Mouse (Mus musculus): Measurements from ENCODE around the gene Prdx2. TPM values are rescaled to one million over a fixed set of nuclear protein-coding genes. Genes with fewer than 3 reads are reported as not detected.

The Prdx2 gene
- total and polyA plus RNA-seq, 3 experiments = 464 to 662 (median 591) TPM

- WGBS = 43% methylated on average over 3 of the region's 3 CpGs
- no peak overlapping the region for H3K4me3 ChIP-seq
- H3K27ac ChIP-seq = no peak overlapping the region
- H3K9ac ChIP-seq (ENCODE audit: low read depth, low read length) = no peak overlapping the region
- H3K79me2 ChIP-seq (replicated peaks; ENCODE audit: control insufficient read depth, insufficient read depth, low read length) = no peaks in the 10 kb centered on the region
- H3K4me1 ChIP-seq (ENCODE audit: control insufficient read depth, insufficient read depth, low read length) = peaks cover 19% of the 10 kb centered on the region
- no peaks in the 10 kb centered on the region for H3K27me3 ChIP-seq (ENCODE audit: control insufficient read depth, insufficient read depth, low read length)
- intact Hi-C loops (cut with DNase I) = no loop called here
- no peak for DNase-seq
- H3K36me3 ChIP-seq (ENCODE audit: control insufficient read depth, insufficient read depth, low read length) = no peaks in the 10 kb centered on the region
- no peak for TF ChIP-seq POLR2A (IDR thresholded peaks at IDR 0.05; ENCODE audit: insufficient read depth, low read depth, low read length)
- TF ChIP-seq EP300 (IDR thresholded peaks at IDR 0.05; ENCODE audit: insufficient read depth, low read depth, low read length) = no peak
- no peak for TF ChIP-seq CTCF (IDR thresholded peaks at IDR 0.05)
Observed at GRCm38 (mm10) chr8:84982499-84983011, 13.2 kb downstream of the Prdx2 start.

DNA sequence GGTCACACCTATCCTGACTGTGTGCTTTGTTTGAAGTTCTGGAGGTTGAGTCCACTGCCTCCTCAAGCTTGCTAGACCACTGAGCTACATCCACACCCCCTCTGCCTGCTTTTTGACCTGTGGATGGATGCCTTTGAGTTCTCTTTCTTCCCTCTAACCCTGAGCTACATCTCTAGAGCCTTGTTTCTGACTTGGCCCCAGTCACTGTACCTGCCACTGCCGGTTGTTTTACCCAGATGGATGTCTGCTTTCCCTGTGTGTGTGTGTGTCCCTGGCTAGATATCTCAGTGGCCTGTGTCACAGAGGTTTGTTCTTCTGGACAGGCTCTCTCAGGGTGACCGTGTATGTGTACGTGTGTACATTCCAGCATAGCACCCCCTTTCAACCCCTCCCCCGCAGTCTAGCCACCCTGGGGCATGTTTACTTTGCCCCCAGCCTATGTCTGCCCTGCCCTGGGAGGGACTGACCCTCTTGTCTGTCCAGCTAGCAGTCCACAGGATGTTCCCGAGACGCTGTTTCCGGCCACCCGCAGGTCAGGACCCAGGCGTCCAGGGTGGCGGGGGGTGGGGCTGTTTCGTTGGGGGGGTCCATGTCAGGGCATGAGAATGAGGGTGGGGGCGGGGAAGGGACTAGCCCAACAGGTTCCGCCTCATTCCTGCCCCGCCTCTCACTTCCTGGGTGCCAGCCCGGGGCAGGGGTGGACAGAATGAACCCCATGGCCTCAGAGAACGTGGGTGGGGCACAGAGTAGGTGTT lies 15.1 kb downstream of the Prdx2 start:
- no peaks in the 10 kb centered on the region for H3K79me2 ChIP-seq (replicated peaks; ENCODE audit: control insufficient read depth, insufficient read depth, low read length)
- WGBS = 19% methylated on average over 15 of the region's 16 CpGs
- TF ChIP-seq CTCF (IDR thresholded peaks at IDR 0.05) = no peak
- no peak for TF ChIP-seq EP300 (IDR thresholded peaks at IDR 0.05; ENCODE audit: insufficient read depth, low read depth, low read length)
- no peak for TF ChIP-seq POLR2A (IDR thresholded peaks at IDR 0.05; ENCODE audit: insufficient read depth, low read depth, low read length)
- peaks cover 21% of the 10 kb centered on the region for H3K4me1 ChIP-seq (ENCODE audit: control insufficient read depth, insufficient read depth, low read length)
- H3K4me3 ChIP-seq = peak overlapping the region; percentile 79; the same call in 1 of the 2 replicates
- peak overlapping the region; percentile 87 for H3K27ac ChIP-seq
- intact Hi-C loops (cut with DNase I) = no loop called here
- no peaks in the 10 kb centered on the region for H3K27me3 ChIP-seq (ENCODE audit: control insufficient read depth, insufficient read depth, low read length)
- peak; percentile 55 to 68 for DNase-seq
- H3K36me3 ChIP-seq (ENCODE audit: control insufficient read depth, insufficient read depth, low read length) = no peaks in the 10 kb centered on the region
- H3K9ac ChIP-seq (ENCODE audit: low read depth, low read length) = peak overlapping the region; percentile 19; the same call in 1 of the 2 replicates

GRCm38 (mm10) chr8:84985049-84985683 lies 15.8 kb downstream of the Prdx2 start:
- Histone ChIP-seq H3K79me2 (replicated peaks; ENCODE audit: control insufficient read depth, insufficient read depth, low read length) (no peaks in the 10 kb centered on the region), H3K36me3 (ENCODE audit: control insufficient read depth, insufficient read depth, low read length) (no peaks in the 10 kb centered on the region), H3K27me3 (ENCODE audit: control insufficient read depth, insufficient read depth, low read length) (no peaks in the 10 kb centered on the region), H3K27ac (peak overlapping the region; percentile 87), H3K9ac (ENCODE audit: low read depth, low read length) (peak overlapping the region; percentile 57), H3K4me1 (ENCODE audit: control insufficient read depth, insufficient read depth, low read length) (peaks cover 21% of the 10 kb centered on the region), H3K4me3 (peak overlapping the region; percentile 79)
- DNase-seq = no peak
- WGBS = 9% methylated on average over 23 of the region's 23 CpGs
- TF ChIP-seq POLR2A (IDR thresholded peaks at IDR 0.05; ENCODE audit: insufficient read depth, low read depth, low read length) (no peak), CTCF (IDR thresholded peaks at IDR 0.05) (no peak), EP300 (IDR thresholded peaks at IDR 0.05; ENCODE audit: insufficient read depth, low read depth, low read length) (no peak)
- intact Hi-C loops (cut with DNase I) = no loop called here

DNA sequence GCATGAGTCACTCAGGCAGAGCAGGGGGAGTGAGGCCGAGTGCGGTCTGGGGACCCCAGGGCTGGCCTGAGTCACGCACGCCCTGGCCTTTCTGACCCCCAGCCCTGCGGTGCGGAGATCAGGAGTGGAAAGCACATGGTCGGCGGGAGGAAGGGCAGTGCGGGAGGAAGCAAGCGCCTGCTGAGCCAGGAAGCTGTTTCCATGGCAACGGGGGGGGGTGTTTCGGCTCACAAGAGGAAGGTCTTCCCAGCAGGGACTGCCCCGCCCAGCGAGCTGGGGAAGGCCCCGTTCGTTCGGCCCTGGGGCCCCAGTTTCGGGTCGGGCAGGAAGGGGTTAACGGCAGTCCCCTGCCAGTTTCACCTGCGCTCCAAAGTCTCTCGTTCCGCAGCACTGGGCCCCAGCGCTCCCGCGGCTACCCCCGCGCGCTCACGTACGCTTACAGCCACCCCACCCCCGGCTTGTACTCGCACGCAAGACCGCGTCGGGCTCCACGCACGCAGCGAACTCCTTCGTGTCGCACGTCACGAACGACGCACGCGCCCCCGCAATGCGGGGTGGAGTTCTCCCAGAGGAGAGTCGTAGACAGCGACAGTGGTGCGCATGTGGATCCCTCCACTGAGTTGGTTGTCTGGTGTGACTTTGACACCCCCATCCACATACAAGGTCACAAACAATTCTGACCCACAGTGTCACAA lies 16.4 kb downstream of the Prdx2 start:
- TF ChIP-seq POLR2A (IDR thresholded peaks at IDR 0.05; ENCODE audit: insufficient read depth, low read depth, low read length) (peak; percentile 71), EP300 (IDR thresholded peaks at IDR 0.05; ENCODE audit: insufficient read depth, low read depth, low read length) (no peak)
- under 1% methylated on average over 53 of the region's 53 CpGs for WGBS
- intact Hi-C loops (cut with DNase I) = no loop called here

DNA sequence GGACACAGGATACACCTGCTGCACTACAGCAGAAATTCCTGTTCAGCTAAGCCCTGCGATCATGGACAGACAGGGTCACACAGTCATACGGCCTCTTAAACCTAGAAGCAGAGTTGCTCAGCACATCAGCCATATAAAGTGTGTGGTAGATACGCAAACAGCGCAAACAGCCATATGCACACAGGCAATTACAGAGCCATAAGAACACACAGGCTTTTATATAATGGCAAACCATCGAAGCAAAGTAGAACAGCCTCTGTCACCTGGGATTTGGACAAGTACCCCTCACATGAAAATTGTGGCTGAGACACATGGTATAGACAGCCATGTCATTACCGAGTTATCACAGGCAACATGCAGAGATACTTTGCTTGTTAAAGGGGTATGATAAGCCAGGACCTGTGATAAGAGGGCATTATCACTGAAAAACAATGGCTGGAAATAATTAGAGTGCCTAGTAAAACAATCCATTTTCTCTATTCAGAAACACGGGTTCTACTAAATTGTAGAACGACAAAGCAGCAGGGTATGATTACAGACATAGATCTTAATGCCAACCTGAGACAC lies 17.1 kb downstream of the Prdx2 start:
- Histone ChIP-seq H3K4me1 (ENCODE audit: control insufficient read depth, insufficient read depth, low read length) (peaks cover 17% of the 10 kb centered on the region), H3K4me3 (peak overlapping the region; percentile 79), H3K9ac (ENCODE audit: low read depth, low read length) (peak overlapping the region; percentile 57), H3K79me2 (replicated peaks; ENCODE audit: control insufficient read depth, insufficient read depth, low read length) (no peaks in the 10 kb centered on the region), H3K27ac (peak overlapping the region; percentile 87), H3K27me3 (ENCODE audit: control insufficient read depth, insufficient read depth, low read length) (no peaks in the 10 kb centered on the region), H3K36me3 (ENCODE audit: control insufficient read depth, insufficient read depth, low read length) (no peaks in the 10 kb centered on the region)
- no peak for DNase-seq
- no peak for TF ChIP-seq EP300 (IDR thresholded peaks at IDR 0.05; ENCODE audit: insufficient read depth, low read depth, low read length)
- TF ChIP-seq POLR2A (IDR thresholded peaks at IDR 0.05; ENCODE audit: insufficient read depth, low read depth, low read length) = no peak
- no peak for TF ChIP-seq CTCF (IDR thresholded peaks at IDR 0.05)
- intact Hi-C loops (cut with DNase I) = no loop called here
- 36% methylated on average over 8 of the region's 8 CpGs for WGBS

More for the DNA sequence above, 16.4 kb downstream of the Prdx2 start:
- Histone ChIP-seq H3K27ac (peak overlapping the region; percentile 87), H3K9ac (ENCODE audit: low read depth, low read length) (peak overlapping the region; percentile 57), H3K27me3 (ENCODE audit: control insufficient read depth, insufficient read depth, low read length) (no peaks in the 10 kb centered on the region), H3K79me2 (replicated peaks; ENCODE audit: control insufficient read depth, insufficient read depth, low read length) (no peaks in the 10 kb centered on the region), H3K4me3 (peak overlapping the region; percentile 79), H3K36me3 (ENCODE audit: control insufficient read depth, insufficient read depth, low read length) (no peaks in the 10 kb centered on the region), H3K4me1 (ENCODE audit: control insufficient read depth, insufficient read depth, low read length) (peaks cover 21% of the 10 kb centered on the region)
- peak; percentile 89 to 93 for DNase-seq
